In genomic region chr4:133039832-133040231, GRCm38 (mm10) we compare ENCODE assay signal across 9 mouse cellular contexts. TPM values are rescaled to one million over a fixed set of nuclear protein-coding genes. Genes with fewer than 3 reads are reported as not detected.
DNase-seq lines count a peak whose midpoint lies in the region; ATAC-seq lines count a peak whose summit lies in the region.
"Had no signal": no experiment of that assay in that cellular context is flagged by ENCODE, and none has a peak within 500 bp of the region (broad histone marks: within the 10 kb centered on the region; RNA-seq: fewer than 3 reads in every experiment).

No protein-coding gene starts in this region.

- H3K9ac ChIP-seq in liver, embryonic 11.5 days (ENCODE audit: low read depth, low read length), result no peak overlapping the region
- 0 out of 2 replicates have a peak overlapping the region, but pooled peaks have one; percentile 21 for H3K9ac ChIP-seq in intestine, embryonic 16.5 days (ENCODE audit: low read depth, low read length)
- peak overlapping the region; percentile 82 for H3K9ac ChIP-seq in neural tube, embryonic 13.5 days

- no peak for ATAC-seq in liver, embryonic 11.5 days (replicated peaks; ENCODE audit: low FRiP score)
- no peak for ATAC-seq in intestine, embryonic 16.5 days
- no peak for ATAC-seq in neural tube, embryonic 13.5 days (ENCODE audit: low read depth)

- peaks cover 74% of the 10 kb centered on the region for H3K4me1 ChIP-seq in liver, embryonic 11.5 days (replicated peaks; ENCODE audit: control insufficient read depth, insufficient read depth, low read length)
- peaks cover 63% of the 10 kb centered on the region for H3K4me1 ChIP-seq in intestine, embryonic 16.5 days (ENCODE audit: control insufficient read depth, insufficient read depth, low read length)
- peaks cover 89% of the 10 kb centered on the region for H3K4me1 ChIP-seq in neural tube, embryonic 13.5 days (replicated peaks)

- H3K27me3 ChIP-seq in liver, embryonic 11.5 days (replicated peaks; ENCODE audit: control insufficient read depth, insufficient read depth, low read length), result peaks cover 36% of the 10 kb centered on the region
- H3K27me3 ChIP-seq in intestine, embryonic 16.5 days (replicated peaks; ENCODE audit: control insufficient read depth, insufficient read depth, low read length), result no peaks in the 10 kb centered on the region
- peaks cover 30% of the 10 kb centered on the region for H3K27me3 ChIP-seq in neural tube, embryonic 13.5 days

- WGBS in liver, embryonic 11.5 days, result 12% methylated on average over 18 of the region's 18 CpGs
- 31% methylated on average over 18 of the region's 18 CpGs for WGBS in intestine, embryonic 16.5 days
- 9% methylated on average over 18 of the region's 18 CpGs for WGBS in neural tube, embryonic 13.5 days

- peak overlapping the region; percentile 69 for H3K4me3 ChIP-seq in liver, embryonic 11.5 days (ENCODE audit: low read depth, low read length)
- peak overlapping the region; percentile 66 for H3K4me3 ChIP-seq in intestine, embryonic 16.5 days (ENCODE audit: low read length)
- H3K4me3 ChIP-seq in neural tube, embryonic 13.5 days, result peak overlapping the region; percentile 53

- DNase-seq in adrenal gland, adult 2 months, result peak; percentile 53
- DNase-seq in adrenal gland, postnatal 25 days, result no peak
- no peak for DNase-seq in liver, embryonic 11.5 days (ENCODE audit: low spot score)
- DNase-seq in liver, result no peak
- DNase-seq in frontal cortex, postnatal 36 days (ENCODE audit: low spot score in 2 of 2), result no peak
- no peak for DNase-seq in urinary bladder, adult 18-20 months (ENCODE audit: low spot score in 2 of 2)

- no peaks in the 10 kb centered on the region for H3K9me3 ChIP-seq in liver, embryonic 11.5 days (ENCODE audit: control insufficient read depth, low read length)
- H3K9me3 ChIP-seq in intestine, embryonic 16.5 days (ENCODE audit: control insufficient read depth, low read length), result no peaks in the 10 kb centered on the region
- H3K9me3 ChIP-seq in neural tube, embryonic 13.5 days, result no peaks in the 10 kb centered on the region

- H3K36me3 ChIP-seq in liver, embryonic 11.5 days (ENCODE audit: control insufficient read depth, insufficient read depth, low read length), result no peaks in the 10 kb centered on the region
- no peaks in the 10 kb centered on the region for H3K36me3 ChIP-seq in intestine, embryonic 16.5 days (ENCODE audit: control insufficient read depth, insufficient read depth, low read length)
- H3K36me3 ChIP-seq in neural tube, embryonic 13.5 days, result no peaks in the 10 kb centered on the region

- peak overlapping the region; percentile 97 for H3K4me2 ChIP-seq in liver, embryonic 11.5 days
- peak overlapping the region; percentile 100 for H3K4me2 ChIP-seq in intestine, embryonic 16.5 days (ENCODE audit: low read depth, low read length)
- peak overlapping the region; percentile 100 for H3K4me2 ChIP-seq in neural tube, embryonic 13.5 days

- no peak overlapping the region for H3K27ac ChIP-seq in liver, embryonic 11.5 days (ENCODE audit: low read depth, low read length)
- H3K27ac ChIP-seq in intestine, embryonic 16.5 days (ENCODE audit: low read length), result no peak overlapping the region
- no peak overlapping the region for H3K27ac ChIP-seq in neural tube, embryonic 13.5 days (replicated peaks)
- H3K27ac ChIP-seq: macrophage had no signal

RNA-seq across cellular contexts. Expression of gene Ahdc1, which starts 28.8 kb away (rescaled TPM):
- total RNA-seq in adrenal gland, adult 2 months (2021), result 10 to 100 TPM; 64.3 to 88.3 TPM
- polyA plus RNA-seq in adrenal gland, adult 2 months (2012; rRNA removed), result 78.1 and 88.7 TPM in 2 replicates
- 91.4 and 96.4 TPM in 2 replicates for total RNA-seq in adrenal gland, postnatal 25 days (2021)
- 5.1 and 6.1 TPM in 2 replicates for polyA plus RNA-seq in liver, embryonic 11.5 days (2014; fragmentation: Nextera tagmentation; extraction: Ambion mirVana)
- 5.3 and 5.7 TPM in 2 replicates for polyA plus RNA-seq in intestine, embryonic 16.5 days (2015; fragmentation: Nextera tagmentation; extraction: Ambion mirVana)
- polyA plus RNA-seq in neural tube, embryonic 13.5 days (2015; fragmentation: Nextera tagmentation; extraction: Ambion mirVana), result 9.4 and 9.9 TPM in 2 replicates
